Mouse (Mus musculus) thymus, adult 2 months (tissue): ENCODE data around the gene Ddx54. TPM values are rescaled to one million over a fixed set of nuclear protein-coding genes. Genes with fewer than 3 reads are reported as not detected.

Experiments
- DNase-seq: peaks from one replicate; pipeline ENCODE4 v3.0.0; 2021
- H3K27ac ChIP-seq: fragments of 200-500 bp; 2 replicates; pipeline ENCODE4 v1.5.1; 2012; ENCODE audit warnings: low read length, control low read depth; ENCODE audit not compliant: control insufficient read depth, insufficient read depth
- H3K27me3 ChIP-seq: fragments of 200-500 bp; 2 replicates; pipeline ENCODE4 v1.6.1; 2012; ENCODE audit warnings: mild to moderate bottlenecking, low read length, moderate library complexity, mixed read lengths; ENCODE audit not compliant: control insufficient read depth, insufficient read depth
- H3K36me3 ChIP-seq: fragments of 200-500 bp; 2 replicates; pipeline ENCODE4 v1.6.1; 2012; ENCODE audit warnings: mild to moderate bottlenecking, low read length, moderate library complexity; ENCODE audit not compliant: control insufficient read depth, insufficient read depth
- H3K4me1 ChIP-seq: fragments of 200-500 bp; replicated peaks from 2 replicates; pipeline ENCODE4 v1.6.1; 2012; ENCODE audit warnings: low read length; ENCODE audit not compliant: control insufficient read depth, insufficient read depth
- H3K4me3 ChIP-seq: fragments of 200-500 bp; 2 replicates; pipeline ENCODE4 v1.5.1; 2012; ENCODE audit warnings: mild to moderate bottlenecking, low read length, control low read depth, moderate library complexity; ENCODE audit not compliant: control insufficient read depth, insufficient read depth
- CTCF ChIP-seq: fragments of 200-500 bp; IDR thresholded peaks from 2 replicates; pipeline ENCODE4 v1.5.1; 2012; ENCODE audit warnings: mild to moderate bottlenecking, control low read depth, low read length, moderate library complexity, borderline replicate concordance; ENCODE audit not compliant: control insufficient read depth, poor library complexity, insufficient read depth; ENCODE audit errors: extremely low read depth
- POLR2A ChIP-seq: fragments of 200-500 bp; IDR thresholded peaks from 2 replicates; pipeline ENCODE4 v1.6.1; 2012; ENCODE audit warnings: mild to moderate bottlenecking, low read length, control low read depth, moderate library complexity; ENCODE audit not compliant: control insufficient read depth, poor library complexity, insufficient read depth; ENCODE audit errors: extremely low read depth
- WGBS: fragments of 180-500 bp; shearing (Covaris S2); methylation state at CpG from one replicate; pipeline ENCODE4 v1.1.7; 2018; 5-methylcytosine and 5-hydroxymethylcytosine counted together
- polyA plus RNA-seq: library from polyadenylated mRNA; depleted of rRNA; stranded (reverse); fragments of >200 nt; gene quantifications from 2 replicates; pipeline ENCODE4 v1.2.3, GENCODE M21; 2012

The Ddx54 gene
- polyA plus RNA-seq, 1 experiment, result 429 TPM

DNA sequence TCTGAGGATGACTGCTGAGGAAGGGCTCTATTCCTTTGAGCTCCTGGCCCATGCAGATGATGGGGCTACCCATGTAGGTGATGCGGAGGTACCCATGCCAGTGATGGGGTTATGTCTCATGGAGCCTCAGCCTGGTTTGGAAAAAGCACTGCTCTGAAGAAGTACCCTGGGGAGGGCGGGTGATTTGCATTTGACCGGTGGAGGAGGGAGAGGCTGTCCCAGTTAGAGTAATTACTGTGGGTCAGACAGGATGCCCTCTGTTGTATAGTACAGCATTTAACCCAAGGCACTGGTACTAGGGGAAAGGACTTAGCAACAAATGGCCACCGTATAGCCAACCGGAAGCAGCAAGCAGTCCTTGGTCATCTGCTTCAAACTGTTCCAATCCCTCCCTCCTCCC is 22.3 kb downstream of the Ddx54 start:
- WGBS, result 64% methylated on average over 5 of the region's 5 CpGs
- H3K27ac ChIP-seq, result no peak overlapping the region
- H3K4me1 ChIP-seq, result peaks cover 16% of the 10 kb centered on the region
- TF ChIP-seq POLR2A (no peak), CTCF (no peak)
- no peaks in the 10 kb centered on the region for H3K27me3 ChIP-seq
- H3K4me3 ChIP-seq, result no peak overlapping the region
- H3K36me3 ChIP-seq, result no peaks in the 10 kb centered on the region
- no peak for DNase-seq

DNA sequence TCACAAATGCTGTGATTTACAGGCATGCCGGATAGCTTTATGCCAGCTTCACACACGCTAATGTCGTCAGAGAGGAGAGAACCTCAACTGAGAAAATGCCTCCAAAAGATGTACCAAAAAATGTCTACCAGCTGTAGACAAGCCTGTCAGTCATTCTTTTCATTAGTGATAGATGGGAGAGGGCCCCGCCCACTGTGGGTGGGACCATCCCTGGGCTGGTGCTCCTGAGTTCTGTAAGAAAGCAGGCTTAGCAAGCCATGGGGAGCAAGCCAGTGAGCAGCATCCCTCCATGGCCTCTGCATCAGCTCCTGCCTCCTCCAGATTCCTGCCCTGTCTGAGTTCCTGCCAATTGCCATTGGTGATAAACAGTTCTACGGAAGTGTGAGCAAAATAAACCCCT is 23.1 kb downstream of the Ddx54 start:
- no peaks in the 10 kb centered on the region for H3K36me3 ChIP-seq
- no peak overlapping the region for H3K4me3 ChIP-seq
- TF ChIP-seq CTCF, result no peak
- TF ChIP-seq POLR2A, result no peak
- no peak for DNase-seq
- no peaks in the 10 kb centered on the region for H3K27me3 ChIP-seq
- 94% methylated on average over 5 of the region's 5 CpGs for WGBS
- peaks cover 8% of the 10 kb centered on the region for H3K4me1 ChIP-seq
- H3K27ac ChIP-seq, result no peak overlapping the region

DNA sequence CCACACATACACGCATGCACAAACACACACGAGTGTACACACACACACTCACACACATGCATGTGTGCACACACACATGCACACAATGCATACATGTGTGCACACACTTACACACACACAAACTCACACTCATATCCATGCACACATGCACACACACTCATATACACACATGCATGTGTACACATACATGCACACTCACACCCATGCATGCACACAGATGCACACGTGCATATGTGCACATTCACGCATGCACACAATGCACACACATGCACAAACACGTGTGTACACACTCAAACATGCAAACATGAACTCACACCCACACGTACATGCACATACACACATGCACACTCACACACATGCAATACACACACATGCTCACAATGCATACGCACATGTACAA is 27.6 kb downstream of the Ddx54 start:
- no peaks in the 10 kb centered on the region for H3K27me3 ChIP-seq
- H3K36me3 ChIP-seq, result no peaks in the 10 kb centered on the region
- no peak overlapping the region for H3K4me3 ChIP-seq
- WGBS, result 97% methylated on average over 7 of the region's 7 CpGs
- TF ChIP-seq CTCF, result no peak
- no peak for TF ChIP-seq POLR2A
- no peak for DNase-seq
- no peak overlapping the region for H3K27ac ChIP-seq
- peaks cover 7% of the 10 kb centered on the region for H3K4me1 ChIP-seq

DNA sequence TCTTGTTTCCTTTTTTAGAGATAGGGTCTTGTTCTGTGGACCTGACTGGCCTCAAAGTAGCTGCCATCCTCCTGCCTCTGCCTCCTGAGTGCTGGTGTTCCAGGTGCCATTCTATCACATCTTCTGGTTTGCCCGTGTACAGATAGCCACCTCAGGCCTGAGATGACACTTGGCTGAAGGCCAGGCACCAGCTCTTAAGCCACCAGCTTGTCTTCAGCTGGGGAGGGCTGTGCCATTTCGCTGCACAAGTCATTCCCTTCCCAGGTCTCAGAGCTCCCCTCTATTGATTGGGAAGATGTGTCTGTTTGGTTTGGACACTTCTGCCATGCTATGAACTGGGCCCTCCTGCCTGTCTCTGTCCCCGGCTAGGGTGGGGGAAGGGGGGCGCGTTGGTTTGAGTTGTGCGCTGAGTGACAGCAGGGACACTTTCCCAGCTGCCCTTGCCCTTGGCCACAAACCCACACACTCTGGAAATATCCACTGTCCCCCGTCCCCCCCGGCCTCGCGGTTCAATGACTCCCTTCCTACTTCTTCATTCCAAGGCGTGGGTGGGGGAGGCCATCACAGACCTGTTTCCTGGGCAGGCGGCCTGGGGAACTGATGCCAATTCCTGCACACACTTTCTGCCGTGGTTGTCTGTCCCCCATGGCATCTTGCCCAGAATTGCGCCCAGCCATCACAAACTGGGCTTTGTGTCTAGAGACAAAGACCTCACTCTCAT is 31.0 kb downstream of the Ddx54 start:
- 39% methylated on average over 14 of the region's 14 CpGs for WGBS
- Histone ChIP-seq H3K4me1 (peaks cover 29% of the 10 kb centered on the region), H3K27me3 (no peaks in the 10 kb centered on the region), H3K27ac (no peak overlapping the region), H3K4me3 (no peak overlapping the region), H3K36me3 (no peaks in the 10 kb centered on the region)
- no peak for DNase-seq
- no peak for TF ChIP-seq POLR2A

DNA sequence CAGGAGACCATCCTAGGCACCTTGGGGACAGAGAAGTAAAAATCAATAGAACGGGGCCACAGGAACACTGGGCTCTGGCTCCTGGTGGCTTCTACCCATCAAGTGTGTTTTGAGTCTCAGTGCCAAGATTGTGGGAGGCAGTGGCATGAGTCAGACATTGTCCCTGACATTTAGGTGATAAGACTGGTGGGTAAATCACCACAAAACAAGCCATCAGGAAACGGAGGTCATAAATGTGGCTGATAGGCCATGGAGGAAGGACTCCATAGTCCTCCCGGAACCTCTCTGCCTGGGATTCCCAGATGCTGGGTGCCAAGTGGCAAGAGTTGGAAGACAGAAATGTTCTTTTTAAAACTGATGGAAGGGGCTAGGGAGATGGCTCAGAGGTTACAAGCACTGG is 31.7 kb downstream of the Ddx54 start:
- 60% methylated on average over 3 of the region's 3 CpGs for WGBS
- H3K27ac ChIP-seq, result no peak overlapping the region
- no peak for DNase-seq
- no peak for TF ChIP-seq CTCF
- TF ChIP-seq POLR2A, result no peak
- no peak overlapping the region for H3K4me3 ChIP-seq
- no peaks in the 10 kb centered on the region for H3K36me3 ChIP-seq
- H3K27me3 ChIP-seq, result no peaks in the 10 kb centered on the region
- peaks cover 34% of the 10 kb centered on the region for H3K4me1 ChIP-seq

DNA sequence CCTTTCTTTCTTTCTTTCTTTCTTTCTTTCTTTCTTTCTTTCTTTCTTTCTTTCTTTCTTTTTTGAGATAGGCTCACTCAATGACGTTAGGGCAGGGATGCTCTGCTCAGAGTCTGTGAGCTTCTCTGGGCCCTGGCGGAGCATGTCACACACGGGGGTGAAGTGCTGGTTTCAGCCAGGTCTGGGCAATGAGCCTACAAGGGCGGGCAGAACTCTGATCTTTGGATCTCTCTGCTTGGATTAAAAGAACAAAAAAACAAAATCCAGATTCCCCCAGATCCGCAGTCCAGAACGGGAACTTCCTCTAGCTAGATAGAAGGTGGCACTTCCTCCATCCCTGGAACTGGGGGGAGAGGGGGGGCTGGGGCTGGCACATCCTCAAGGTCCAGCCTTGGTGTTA is 33.3 kb downstream of the Ddx54 start:
- WGBS, result 59% methylated on average over 6 of the region's 6 CpGs
- H3K27ac ChIP-seq, result no peak overlapping the region
- H3K36me3 ChIP-seq, result no peaks in the 10 kb centered on the region
- no peaks in the 10 kb centered on the region for H3K27me3 ChIP-seq
- peaks cover 44% of the 10 kb centered on the region for H3K4me1 ChIP-seq
- no peak overlapping the region for H3K4me3 ChIP-seq
- TF ChIP-seq POLR2A (no peak), CTCF (no peak)
- no peak for DNase-seq

DNA sequence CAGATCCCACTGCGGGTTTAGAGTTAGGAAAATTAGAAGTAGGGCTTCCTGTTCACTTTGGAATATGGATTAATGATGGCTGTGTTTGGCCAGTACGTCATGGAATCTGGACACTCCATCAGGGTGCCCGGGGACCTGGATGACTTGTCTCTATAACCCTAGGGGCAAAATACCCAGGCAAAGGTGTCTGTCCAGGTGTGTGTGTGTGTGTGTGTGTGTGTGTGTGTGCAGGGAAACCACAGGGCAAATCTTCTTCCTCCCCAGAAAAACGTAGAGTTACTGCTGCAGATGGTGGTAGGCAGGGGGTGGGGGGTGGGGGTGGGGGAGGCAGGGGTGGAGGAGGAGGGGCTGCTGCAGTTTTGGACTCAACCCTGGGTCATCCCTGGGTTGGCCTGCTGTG is 34.8 kb downstream of the Ddx54 start:
- Histone ChIP-seq H3K36me3 (no peaks in the 10 kb centered on the region), H3K4me1 (peaks cover 44% of the 10 kb centered on the region), H3K27me3 (no peaks in the 10 kb centered on the region), H3K4me3 (no peak overlapping the region), H3K27ac (peak overlapping the region; percentile 61)
- no peak for DNase-seq
- TF ChIP-seq POLR2A, result no peak
- no peak for TF ChIP-seq CTCF
- WGBS, result 53% methylated on average over 4 of the region's 4 CpGs
